Comparison of ENCODE assay signal across 9 mouse cellular contexts in the genomic region with DNA sequence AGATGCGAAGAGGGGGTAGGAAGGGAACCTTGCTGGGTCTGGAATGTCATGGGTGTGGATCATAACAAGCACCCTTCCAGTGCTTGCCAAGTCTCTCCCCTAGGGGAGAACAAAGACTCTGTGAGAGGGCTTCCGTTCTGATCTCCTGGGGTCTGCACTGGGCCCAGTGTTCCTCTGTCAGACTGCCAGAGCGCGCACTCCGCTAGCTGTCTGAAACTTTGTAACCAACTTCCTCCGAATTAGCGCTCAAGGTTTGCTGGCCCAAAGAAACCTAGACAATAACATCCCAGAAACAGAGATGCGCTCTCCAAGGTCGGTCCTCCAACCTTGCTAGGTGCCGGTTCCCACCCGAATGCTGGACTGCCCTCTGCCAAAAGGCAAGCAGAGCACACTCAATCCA.
DNase-seq lines count a peak whose midpoint lies in the region; ATAC-seq lines count a peak whose summit lies in the region.
"Had no signal": no experiment of that assay in that cellular context is flagged by ENCODE, and none has a peak within 500 bp of the region (broad histone marks: within the 10 kb centered on the region; RNA-seq: fewer than 3 reads in every experiment).

No protein-coding gene starts in this region.

- peaks cover 9% of the 10 kb centered on the region for H3K27me3 ChIP-seq in forebrain, embryonic 11.5 days (ENCODE audit: control insufficient read depth, insufficient read depth, low read length)
- H3K27me3 ChIP-seq in hindbrain, embryonic 12.5 days = peaks cover 20% of the 10 kb centered on the region
- H3K27me3 ChIP-seq in midbrain, embryonic 11.5 days (ENCODE audit: control insufficient read depth, insufficient read depth, low read length) = 0 out of 2 replicates have a peak, but pooled peaks cover 2% of the 10 kb centered on the region

- H3K27ac ChIP-seq in forebrain, embryonic 11.5 days (ENCODE audit: low read depth, low read length) = no peak overlapping the region
- H3K27ac ChIP-seq in hindbrain, embryonic 12.5 days = no peak overlapping the region
- no peak overlapping the region for H3K27ac ChIP-seq in midbrain, embryonic 11.5 days (ENCODE audit: low read depth, low read length)

- H3K4me3 ChIP-seq in forebrain, embryonic 11.5 days (ENCODE audit: low read depth, low read length) = no peak overlapping the region
- no peak overlapping the region for H3K4me3 ChIP-seq in hindbrain, embryonic 12.5 days
- H3K4me3 ChIP-seq in midbrain, embryonic 11.5 days (ENCODE audit: low read depth, low read length) = no peak overlapping the region
- H3K4me3 ChIP-seq: megakaryocyte, embryonic 14.5 days had no signal

- DNase-seq in adrenal gland, postnatal 36 days = peak; percentile 1 to 9
- DNase-seq in adrenal gland, postnatal 25 days = no peak
- peak; percentile 53 for DNase-seq in forebrain, embryonic 11.5 days (ENCODE audit: low spot score)
- DNase-seq in midbrain, embryonic 11.5 days (ENCODE audit: low spot score, missing footprints) = peak; percentile 89
- no peak for DNase-seq in ovary, postnatal 14 days (ENCODE audit: low spot score)
- no peak for DNase-seq in ovary, postnatal 10 days (ENCODE audit: low spot score)

- ATAC-seq in forebrain, embryonic 11.5 days (replicated peaks; ENCODE audit: low FRiP score) = no peak
- no peak for ATAC-seq in hindbrain, embryonic 12.5 days (ENCODE audit: low FRiP score)
- no peak for ATAC-seq in midbrain, embryonic 11.5 days (ENCODE audit: low FRiP score)
- ATAC-seq in monocyte, adult 5-6 weeks (replicated peaks; ENCODE audit: insufficient number of reproducible peaks, low FRiP score, low TSS enrichment, poor library complexity, severe bottlenecking) = no peak

- WGBS in forebrain, embryonic 11.5 days = 9% methylated on average over 11 of the region's 11 CpGs
- WGBS in hindbrain, embryonic 12.5 days = 4% methylated on average over 11 of the region's 11 CpGs
- 5% methylated on average over 11 of the region's 11 CpGs for WGBS in midbrain, embryonic 11.5 days

- H3K4me2 ChIP-seq in forebrain, embryonic 11.5 days (ENCODE audit: low read depth, low read length, severe bottlenecking) = peak overlapping the region; percentile 31; the same call in 1 of the 2 replicates
- peak overlapping the region; percentile 23 for H3K4me2 ChIP-seq in hindbrain, embryonic 12.5 days (replicated peaks)
- H3K4me2 ChIP-seq in midbrain, embryonic 11.5 days = peak overlapping the region; percentile 29

- no peaks in the 10 kb centered on the region; the same call in 1 of the 2 replicates for H3K4me1 ChIP-seq in forebrain, embryonic 11.5 days (replicated peaks; ENCODE audit: control insufficient read depth, insufficient read depth, low read length)
- H3K4me1 ChIP-seq in hindbrain, embryonic 12.5 days = peaks cover 33% of the 10 kb centered on the region
- peaks cover 26% of the 10 kb centered on the region for H3K4me1 ChIP-seq in midbrain, embryonic 11.5 days (ENCODE audit: control insufficient read depth, insufficient read depth, low read length)

- no peak overlapping the region for H3K9ac ChIP-seq in forebrain, embryonic 11.5 days (ENCODE audit: low read length)
- no peak overlapping the region for H3K9ac ChIP-seq in hindbrain, embryonic 12.5 days
- H3K9ac ChIP-seq in midbrain, embryonic 11.5 days (ENCODE audit: low read length) = no peak overlapping the region

- H3K9me3 ChIP-seq in forebrain, embryonic 11.5 days (ENCODE audit: control insufficient read depth, low read length) = no peaks in the 10 kb centered on the region
- no peaks in the 10 kb centered on the region for H3K9me3 ChIP-seq in hindbrain, embryonic 12.5 days (replicated peaks)
- no peaks in the 10 kb centered on the region for H3K9me3 ChIP-seq in midbrain, embryonic 11.5 days (ENCODE audit: control insufficient read depth, low read length)

- H3K36me3 ChIP-seq in forebrain, embryonic 11.5 days (ENCODE audit: control insufficient read depth, insufficient read depth, low read length) = no peaks in the 10 kb centered on the region
- H3K36me3 ChIP-seq in hindbrain, embryonic 12.5 days = no peaks in the 10 kb centered on the region
- H3K36me3 ChIP-seq in midbrain, embryonic 11.5 days (ENCODE audit: control insufficient read depth, insufficient read depth, low read length) = no peaks in the 10 kb centered on the region

Comparison
In these comparisons a context has a peak if more than half of its experiments do, and no peak if none do; other contexts are left out.
1. DNase-seq: peak in adrenal gland, postnatal 36 days (2 of 2), forebrain, embryonic 11.5 days (single experiment) and midbrain, embryonic 11.5 days (single experiment); none in adrenal gland, postnatal 25 days (single experiment), ovary, postnatal 14 days (single experiment) and ovary, postnatal 10 days (single experiment).
2. Peak in every context shown above with its lines, with median percentiles within 50 percentile points of each other: H3K4me2 ChIP-seq.